Mouse (Mus musculus) ES-Bruce4 (cell line): ENCODE measurements at regions not wholly inside any gene's neighbourhood (a gene's known extent, or its start where the extent isn't known, plus 50 kb on each side); places are given as distances from the start of the nearest gene placed in this dataset.

Experiments
- CTCF ChIP-seq: IDR thresholded peaks from one replicate; pipeline ENCODE4 v1.8.1; 2011; ENCODE audit warnings: low read depth, low read length
- EP300 ChIP-seq: IDR thresholded peaks from 2 replicates; pipeline ENCODE4 v1.6.1; 2011; ENCODE audit warnings: low read depth, low read length; ENCODE audit not compliant: insufficient read depth
- POLR2A ChIP-seq: IDR thresholded peaks from one replicate; pipeline ENCODE4 v1.8.1; 2011; ENCODE audit warnings: low read length; ENCODE audit not compliant: insufficient read depth

GRCm38 (mm10) chr2:21958802-21959201, 268.5 kb upstream of the Myo3a start:
- TF ChIP-seq POLR2A, result no peak
- TF ChIP-seq EP300, result no peak
- no peak for TF ChIP-seq CTCF
